Mouse (Mus musculus) spleen, postnatal 10 days (tissue): Measurements from ENCODE around the gene Dapk3.
"Not testable (repeated sequence)": the region's sequence is repeated elsewhere in the genome, so short reads cannot be mapped to it uniquely, and the experiment has no call there.

Experiments used
- DNase-seq, 2 experiments: peaks; one replicate each; pipeline ENCODE4 v3.0.0; 2021 to 2022; ENCODE audit warnings: low spot score in 2 of 2

Dapk3 gene

DNA sequence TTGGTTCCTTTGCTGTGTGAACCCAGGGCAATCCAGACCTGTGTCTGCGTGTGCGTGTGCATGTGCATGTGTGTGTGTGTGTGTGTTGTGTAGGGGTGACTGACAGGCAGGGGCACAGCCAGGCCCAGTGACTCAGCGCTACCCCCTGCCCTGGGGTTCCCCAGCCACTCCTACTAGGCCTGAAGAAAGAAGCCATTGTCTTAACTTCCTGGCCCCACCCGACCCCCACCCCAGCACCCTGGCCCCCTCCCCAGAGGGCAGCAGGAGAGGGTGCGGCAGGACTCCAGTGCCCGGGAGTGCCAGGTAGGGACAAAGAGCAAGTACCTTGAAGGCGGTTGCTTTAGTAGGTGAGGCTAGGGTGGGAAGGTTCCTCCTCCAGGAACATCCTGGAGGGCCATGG is 37.0 kb upstream of the Dapk3 start:
- no peak for DNase-seq

DNA sequence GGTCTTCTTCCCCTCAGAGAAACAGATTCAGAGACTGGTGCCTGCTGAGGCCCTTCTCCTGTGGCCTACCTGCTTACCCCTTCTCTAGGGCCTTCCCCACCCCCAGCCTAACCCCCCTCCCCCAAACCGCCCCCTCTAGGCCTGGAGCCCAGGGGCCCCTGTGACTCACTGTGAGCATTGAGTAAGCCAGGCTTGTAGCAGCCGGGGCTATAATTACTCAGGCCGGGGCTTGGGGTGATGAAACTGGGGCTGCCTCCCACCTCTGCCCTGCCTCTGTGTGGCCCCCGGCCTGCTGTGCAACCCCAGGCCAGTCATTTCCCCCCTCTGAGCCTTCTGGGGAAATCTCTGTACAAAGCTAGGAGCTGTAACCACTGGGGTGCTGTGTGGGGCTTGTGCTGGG is 36.5 kb upstream of the Dapk3 start:
- DNase-seq, result no peak

DNA sequence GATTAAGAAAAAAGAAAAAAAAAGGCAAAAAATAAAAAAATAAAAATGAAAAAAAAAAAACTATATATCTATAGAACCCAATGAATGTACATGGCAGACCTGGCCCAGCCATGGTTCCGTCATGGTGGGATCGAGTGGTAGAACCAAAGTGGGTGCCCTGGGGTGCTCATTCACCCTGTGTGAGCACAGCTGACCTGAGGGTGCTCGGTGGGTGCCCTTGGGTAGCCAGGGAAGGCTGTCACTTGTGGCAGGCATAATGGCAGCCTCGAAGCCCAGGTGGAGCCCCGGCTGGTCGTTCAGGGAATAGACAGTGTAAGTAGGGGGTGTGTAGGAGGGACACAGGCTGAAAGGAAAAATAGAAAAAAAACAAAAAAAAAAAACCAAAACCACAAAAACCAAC is 31.5 kb upstream of the Dapk3 start:
- DNase-seq, result no peak

DNA sequence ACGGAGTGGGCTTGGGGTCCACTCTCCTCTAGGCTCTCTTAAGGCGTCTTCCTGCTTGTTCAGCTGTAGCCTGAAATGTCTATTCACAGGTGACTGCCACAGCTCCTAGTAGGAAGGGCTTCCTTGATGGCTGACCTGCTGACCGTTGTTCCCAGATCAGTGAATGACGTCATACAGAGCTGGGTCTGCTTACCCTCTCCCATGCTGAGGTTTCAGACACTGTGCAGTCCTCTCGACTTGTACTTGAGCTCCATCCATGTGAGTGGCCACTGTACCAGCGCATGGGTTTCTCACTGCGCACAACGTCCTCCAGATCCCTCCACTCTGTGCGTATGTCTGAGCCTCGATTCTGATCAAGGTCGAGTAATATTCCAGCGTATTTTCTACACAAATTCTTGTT is 30.2 kb upstream of the Dapk3 start:
- no peak for DNase-seq

DNA sequence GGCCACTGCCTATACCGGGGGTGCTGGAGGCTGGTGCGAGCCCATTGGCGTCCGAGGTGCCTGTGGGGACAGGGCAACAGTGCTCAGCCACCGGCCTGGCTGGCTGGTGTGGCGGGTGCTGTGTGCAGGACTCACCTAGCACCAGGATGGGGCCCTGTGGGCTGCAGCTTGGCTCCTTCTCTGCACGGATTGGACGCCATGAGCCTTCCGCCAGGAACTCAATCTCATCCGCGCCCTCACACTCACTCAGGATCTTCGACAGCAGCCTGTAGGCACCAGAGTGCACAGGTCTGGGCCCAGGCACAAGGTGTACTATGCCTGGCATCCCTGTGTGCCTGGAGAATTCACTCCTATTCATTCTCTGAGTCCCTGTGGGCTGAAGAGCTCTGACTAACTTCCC is 28.5 kb upstream of the Dapk3 start:
- no peak for DNase-seq

DNA sequence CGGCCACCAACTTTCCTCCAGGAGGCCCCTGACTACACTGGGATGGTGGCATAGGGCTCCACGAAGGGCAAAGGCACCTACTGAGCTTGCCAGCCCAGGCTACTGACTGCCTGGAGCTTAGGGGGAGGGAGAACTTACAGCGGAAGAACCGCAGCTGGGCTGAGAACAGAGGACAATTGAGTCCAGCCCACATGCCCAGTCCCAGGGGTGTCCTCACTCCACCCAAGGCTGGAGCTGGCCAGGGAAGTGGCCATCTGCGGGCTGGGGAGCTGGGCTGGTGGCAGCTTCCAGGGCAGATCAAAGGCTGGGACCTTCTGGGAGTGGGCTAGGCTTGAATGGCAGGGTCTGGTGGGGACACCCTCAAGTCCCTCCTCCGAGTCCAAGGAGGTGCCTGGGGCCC is 28.1 kb upstream of the Dapk3 start:
- DNase-seq, result no peak

DNA sequence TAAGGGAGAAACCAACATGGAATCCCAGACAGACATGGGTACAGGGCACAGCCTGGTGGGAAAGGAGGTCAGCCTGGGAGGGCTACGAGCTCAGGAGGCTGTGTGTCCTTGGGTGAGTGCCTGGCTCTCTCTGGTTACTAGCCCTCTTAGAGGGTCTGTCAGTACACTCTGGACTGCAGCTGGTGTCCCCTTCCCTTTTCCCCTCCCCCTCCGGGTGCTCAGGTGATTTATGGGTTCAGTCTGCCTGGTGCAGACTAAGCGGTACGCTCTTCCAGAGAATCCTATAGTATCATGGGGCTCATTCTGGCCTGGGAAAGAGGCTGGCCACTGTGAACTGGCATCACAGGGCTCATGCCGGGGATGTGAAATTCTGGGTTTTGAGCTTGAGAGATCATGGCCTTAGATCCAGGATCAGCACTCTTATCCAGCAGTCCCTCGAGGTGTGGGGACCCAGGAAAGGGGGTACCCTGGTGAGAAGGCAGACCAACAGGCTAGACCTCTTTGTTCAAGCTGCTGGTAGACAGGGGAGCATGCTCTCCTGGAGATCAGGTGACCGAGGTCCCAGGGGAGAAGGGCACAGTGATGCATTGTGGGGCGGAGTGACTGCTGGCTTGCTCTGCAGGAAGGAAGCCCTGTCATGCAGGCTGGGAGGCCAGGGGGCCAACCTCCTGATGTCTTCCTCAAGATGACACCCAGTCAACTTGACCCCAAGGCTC is 21.0 kb upstream of the Dapk3 start:
- peak in 1 of 2 experiments; percentile 88 for DNase-seq

DNA sequence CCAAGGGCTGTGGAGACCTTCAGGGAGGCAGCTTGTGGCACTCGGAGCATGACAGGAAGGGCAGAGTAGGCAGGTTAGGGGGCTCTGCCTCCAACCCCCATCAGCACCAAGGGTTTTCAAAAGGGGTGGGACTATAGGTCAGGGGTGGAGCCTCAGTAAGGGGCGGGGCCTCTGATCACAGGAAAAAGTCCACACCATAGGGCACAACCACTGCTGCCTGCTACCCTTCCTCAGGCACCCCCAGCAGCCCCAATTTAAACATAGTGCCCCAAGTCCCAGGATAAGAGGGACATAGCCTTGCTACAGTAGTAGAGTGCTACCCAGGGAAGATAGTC is 20.5 kb upstream of the Dapk3 start:
- peak in 1 of 2 experiments; percentile 74 for DNase-seq

DNA sequence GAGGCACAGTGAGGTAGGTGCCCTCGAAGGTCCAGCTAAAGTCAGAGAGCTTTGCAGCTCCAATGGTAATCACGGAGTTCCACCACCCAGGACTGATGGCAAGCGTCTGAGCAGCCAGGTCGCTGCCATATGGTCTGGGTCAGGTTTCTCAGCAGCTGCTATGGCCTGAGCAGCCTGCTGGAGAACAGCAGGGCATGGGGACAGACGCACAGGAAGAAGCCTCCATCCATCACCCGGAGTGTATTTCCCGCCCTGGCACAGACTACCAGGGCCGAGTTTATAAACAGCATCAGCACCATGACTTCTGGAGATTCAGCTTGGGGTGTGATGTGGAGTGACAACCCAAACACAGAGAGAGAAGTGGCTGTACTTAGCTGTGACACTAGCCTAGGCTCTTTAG is 17.7 kb upstream of the Dapk3 start:
- DNase-seq, result no peak

DNA sequence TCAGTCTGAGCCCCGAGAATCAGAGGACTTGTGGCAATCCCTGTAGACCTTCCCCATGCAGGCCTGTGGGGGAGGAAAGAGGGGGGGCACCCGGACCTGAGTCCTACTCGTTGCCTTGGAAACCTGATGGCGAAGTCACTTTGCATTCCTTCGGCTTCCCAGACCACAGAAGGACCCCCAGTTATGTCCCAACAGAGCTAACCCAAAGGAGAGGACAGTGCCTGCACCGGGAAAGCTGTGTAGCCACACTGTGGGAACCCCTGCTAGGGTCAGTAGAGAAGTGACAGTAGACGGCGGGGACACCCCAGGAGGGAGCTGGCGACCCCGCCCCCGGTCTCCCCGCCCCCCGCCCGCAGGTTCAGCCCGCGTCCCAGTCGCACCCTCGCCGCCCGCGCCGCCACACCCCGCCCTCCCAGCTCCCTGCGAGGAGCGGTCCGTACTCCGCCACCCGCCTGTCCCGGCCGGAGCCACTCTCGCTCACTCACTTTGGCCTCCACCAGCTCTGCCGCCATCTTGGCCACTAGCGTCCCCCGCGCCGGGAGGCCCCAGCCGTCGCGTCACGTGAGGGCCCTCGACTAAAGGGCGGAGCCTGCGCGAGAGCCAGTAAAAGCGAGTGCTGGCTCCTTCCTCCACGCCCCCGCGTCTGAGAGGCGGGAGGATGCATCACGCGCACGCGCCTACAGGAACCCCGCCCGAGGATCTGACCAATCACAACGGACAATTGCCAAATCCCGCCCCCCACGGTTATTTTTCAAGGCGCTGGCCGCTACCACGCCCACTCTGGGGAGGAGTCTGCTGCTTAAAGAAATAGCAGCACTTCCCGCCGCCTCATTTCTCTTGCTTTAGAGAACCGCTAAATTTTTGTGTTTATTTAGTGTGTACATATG is 15.4 kb upstream of the Dapk3 start, which contains the start of gene Pias4:
Gene Pias4, minus strand, starts transcription at position 724 of the 887 bp plus-strand sequence.
- peak; percentile 100 for DNase-seq

DNA sequence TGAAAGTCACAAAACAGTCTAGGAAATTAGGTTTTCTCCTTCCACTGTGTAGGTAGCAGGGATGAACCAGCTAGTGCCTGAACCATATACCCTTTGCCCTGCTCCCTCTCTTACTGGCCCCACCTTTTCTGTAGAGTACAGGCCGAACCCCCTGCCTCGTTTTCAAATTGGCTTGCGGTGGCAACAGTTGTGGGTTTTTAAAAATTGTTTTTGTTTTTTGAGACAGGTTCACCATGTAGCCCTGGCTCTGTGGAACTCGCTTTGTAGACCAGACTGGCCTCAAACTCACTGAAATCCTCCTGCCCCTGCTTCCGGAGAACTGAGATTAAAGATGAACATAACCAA is 14.7 kb upstream of the Dapk3 start:
- DNase-seq, result no peak

DNA sequence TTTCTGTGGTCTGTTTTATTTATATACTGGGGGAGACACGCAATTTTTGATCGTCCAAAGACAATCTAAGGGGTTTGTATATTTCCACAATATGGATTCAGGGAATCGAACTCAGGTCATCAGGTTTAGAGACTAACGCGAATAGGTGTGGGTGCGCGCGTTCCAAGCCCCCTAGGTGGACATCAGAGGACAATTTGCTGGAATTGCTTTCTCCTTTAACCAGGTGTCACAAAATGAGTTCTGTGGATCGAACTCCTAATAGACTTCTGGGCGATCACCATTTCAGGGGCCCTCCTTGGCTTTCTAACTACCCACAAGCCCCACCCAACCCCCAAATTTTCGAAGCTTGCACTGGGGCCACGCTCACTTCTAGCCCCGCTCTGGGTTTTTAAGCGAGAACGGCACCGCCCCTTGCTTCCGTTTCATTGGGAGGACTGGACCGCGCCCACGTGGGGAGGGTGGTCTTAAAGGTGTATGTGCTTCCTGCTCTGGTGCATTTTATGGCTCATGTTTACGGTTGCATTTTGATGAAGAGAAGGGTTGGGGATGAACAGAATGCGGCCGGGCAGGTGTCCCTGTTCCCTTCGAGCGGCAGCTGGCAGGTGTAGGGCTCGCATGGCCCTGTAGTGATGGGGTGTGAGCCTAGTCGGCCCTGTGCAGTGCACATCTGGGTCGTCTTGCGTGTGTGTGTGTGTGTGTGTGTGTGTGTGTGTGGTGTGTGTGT is 14.1 kb upstream of the Dapk3 start:
- DNase-seq, result peak; percentile 79 to 92

DNA sequence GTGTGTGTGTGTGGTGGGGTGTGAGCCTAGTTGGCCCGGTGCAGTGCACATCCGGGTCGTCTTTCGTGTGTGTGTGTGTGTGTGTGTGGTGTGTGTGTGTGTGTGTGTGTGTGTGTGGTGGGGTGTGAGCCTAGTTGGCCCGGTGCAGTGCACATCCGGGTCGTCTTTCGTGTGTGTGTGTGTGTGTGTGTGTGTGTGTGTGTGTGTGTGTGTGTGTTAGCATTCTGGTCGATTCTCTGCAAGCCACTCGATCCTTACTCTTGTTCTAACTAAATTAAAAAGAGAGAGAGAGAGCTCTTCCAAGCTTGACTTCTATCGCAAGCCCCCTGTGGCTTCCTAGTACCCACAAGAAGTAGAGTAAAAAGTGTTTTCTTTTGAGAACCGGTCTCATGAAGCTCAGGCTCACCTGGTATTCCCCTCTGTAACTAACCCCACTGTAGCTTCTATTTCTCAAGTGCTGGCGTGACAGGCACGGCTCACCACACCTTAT is 13.3 kb upstream of the Dapk3 start:
- DNase-seq, result peak in 1 of 2 experiments; percentile 53

DNA sequence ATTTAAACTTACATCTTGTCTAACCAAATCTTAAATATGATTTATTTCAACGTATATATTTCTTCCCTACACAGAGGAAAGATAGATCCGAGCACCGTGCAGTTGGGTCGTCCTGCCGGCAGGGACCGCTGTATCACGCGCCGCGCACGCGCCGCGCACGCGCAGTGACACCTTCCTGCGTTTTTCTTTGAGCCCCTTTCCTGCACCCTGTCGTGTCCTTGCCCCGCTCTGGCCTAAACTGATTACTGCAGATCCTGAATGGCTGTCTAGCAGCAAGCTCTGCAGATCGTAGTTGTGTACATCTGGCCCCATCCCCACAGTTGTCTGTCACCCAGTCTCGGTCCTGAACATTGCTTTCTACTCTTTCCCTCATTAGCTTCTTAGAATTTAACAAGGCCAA is 9.7 kb upstream of the Dapk3 start:
- peak; percentile 78 to 89 for DNase-seq

DNA sequence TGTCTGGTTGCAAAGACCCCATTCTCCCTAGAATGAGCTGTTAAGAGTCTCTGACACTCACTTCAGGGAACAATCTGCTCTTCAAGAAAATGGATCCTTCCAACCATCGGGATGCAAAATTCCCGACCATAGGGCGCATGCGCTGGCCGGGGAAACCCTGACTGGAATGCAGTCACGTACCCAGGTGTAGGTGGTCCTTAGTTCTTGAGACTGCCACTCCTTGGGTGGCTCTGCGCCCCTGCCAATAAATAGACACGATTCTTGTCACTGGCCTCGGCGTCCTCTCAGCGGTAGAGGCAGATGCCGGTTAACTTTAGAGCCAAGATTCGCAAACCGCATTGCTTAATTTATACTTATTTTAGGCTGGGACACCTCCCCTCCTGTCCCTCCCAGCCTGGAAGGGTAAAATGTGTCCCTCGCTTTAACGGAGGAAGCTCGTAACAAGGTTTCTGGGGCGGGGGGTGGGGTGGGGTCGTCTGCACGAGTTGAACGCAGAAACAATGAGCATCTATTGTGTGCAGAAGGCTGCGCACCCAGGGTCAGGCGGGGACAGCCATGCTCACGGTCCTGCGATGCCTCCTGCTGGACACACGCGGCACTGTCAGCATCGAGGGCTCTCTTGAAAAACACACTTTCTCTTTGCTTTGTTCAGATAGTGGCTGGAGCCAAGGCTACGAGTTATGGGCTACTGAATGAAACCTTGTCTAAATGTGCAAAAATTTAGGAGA is 8.0 kb upstream of the Dapk3 start:
- peak; percentile 91 to 93 for DNase-seq

DNA sequence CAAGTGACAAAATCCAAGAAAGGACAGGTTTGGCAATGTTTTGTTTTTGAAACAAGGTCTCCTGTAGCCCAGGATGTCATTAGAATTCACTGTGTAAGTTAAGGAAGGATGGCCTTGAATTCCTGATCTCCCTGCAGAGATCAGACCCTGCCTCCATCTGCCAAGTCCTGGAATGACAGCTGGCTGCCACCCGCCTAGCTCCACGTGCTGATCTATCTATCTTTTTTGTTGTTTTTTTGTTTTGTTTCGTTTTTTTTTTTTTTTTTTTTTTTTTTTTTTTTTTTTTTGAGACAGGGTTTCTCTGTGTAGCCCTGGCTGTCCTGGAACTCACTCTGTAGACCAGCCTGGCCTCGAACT is 7.5 kb upstream of the Dapk3 start:
- not testable (repeated sequence) for DNase-seq

DNA sequence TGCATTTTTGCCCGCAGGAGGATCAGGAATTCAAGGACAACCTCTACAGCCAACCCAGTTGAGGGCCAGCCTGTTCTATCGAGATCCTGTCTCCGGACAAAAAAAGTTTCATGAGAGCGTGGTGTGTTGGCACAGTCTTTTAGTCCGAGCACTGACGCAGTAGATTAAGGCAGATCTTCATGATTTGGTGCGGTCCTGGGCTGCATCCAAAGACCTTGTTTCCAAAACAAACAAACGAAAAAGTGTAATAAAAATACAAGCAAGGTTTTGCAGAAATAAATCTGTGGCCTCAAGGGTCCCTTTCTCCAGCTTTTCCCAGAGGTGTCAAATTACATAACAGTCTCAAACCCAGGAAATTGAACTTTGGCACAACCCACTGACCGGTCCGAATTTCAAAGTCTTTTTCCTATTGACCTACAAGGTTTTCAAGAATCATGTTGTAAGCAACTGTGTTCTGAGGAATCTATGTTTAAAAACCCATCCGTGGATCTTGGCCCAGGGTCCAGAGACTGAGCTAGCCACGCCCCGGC is 6.8 kb upstream of the Dapk3 start:
- DNase-seq, result no peak

DNA sequence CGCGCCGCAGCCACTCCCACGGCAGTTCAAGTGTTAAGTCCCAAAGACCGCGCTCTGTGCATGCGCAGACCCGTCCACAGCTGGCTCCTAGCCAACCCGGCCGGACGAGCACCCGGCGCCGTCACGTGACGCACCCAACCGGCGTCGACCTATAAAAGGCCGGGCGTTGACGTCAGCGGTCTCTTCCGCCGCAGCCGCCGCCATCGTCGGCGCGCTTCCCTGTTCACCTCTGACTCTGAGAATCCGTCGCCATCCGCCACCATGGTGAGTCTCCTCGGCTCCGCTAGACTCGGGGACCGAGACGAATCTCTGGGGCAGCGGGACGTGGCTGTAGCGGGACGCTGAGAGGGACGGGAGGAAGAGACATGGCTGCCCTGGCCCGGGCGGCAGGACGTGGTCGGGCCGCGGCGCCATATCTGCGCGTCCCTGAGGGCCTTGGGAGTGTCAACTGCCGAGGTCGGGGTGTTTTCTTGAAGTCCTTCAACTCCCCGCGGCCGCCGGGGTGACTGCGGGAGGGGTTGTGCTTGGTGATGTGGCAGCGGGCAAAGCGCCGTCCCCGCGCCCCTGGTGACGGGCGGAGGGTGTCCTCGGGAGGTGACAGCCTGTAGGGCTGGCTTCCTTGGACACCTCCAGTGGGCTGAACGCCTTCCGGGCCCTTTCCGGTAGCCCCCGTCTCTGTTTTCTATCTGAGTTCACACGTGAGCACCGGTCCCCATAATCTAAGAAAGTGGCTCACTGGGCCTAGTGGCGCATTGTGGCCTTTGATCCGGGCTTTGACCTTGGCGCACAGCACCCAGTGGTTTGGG is 6.1 kb upstream of the Dapk3 start, which contains the start of gene Eef2:
Gene Eef2, plus strand, starts transcription at position 166 of the 806 bp plus-strand sequence.
- DNase-seq, result peak; percentile 99 to 100

DNA sequence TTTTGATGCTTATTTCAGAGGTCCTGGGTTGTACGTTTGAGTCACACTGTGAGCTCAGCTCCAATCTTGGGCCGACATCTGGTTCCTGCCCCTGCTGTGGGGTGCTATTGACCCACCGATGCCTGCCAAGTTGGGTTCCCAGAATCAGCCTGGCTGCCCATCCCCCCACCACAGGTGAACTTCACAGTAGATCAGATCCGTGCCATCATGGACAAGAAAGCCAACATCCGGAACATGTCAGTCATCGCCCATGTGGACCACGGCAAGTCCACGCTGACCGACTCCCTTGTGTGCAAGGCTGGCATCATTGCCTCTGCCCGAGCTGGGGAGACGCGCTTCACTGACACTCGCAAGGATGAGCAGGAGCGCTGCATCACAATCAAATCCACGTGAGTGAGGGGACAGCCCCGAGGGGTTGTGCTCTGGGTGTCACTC is 5.3 kb upstream of the Dapk3 start:
- peak; percentile 55 to 62 for DNase-seq

DNA sequence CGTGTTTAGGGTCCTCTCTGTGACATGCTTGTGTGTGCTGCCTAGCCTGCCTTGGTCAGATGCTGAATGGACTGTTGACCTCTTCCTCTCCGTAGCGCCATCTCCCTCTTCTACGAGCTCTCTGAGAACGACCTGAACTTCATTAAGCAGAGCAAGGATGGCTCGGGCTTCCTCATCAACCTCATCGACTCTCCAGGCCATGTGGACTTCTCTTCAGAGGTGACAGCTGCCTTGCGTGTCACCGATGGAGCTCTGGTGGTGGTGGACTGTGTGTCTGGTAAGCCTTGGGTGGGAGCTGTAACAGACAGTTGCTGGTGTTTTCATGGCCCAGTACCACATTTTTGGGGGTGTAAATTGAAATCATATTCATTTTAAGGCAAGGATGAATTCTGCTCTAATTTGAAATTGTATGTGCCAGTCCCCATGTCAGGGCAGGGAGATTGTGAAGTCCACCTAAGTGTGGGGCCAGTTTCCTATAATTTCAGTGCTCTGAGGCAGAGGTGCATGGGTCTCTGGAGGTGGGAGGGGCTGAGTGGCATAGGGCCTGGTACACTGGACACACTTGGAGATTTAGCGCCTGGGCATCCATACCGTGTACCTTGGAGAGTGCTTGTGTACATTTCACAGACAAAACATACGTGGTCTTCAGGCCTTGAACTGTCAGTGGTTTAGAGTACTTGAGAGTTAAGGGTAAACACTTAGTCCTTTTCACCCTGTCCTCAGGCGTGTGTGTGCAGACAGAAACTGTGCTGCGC is 4.7 kb upstream of the Dapk3 start:
- no peak for DNase-seq
